Mouse (Mus musculus): ENCODE data around the gene Saa1.

GRCm38 (mm10) chr7:46770706-46771105 is 27.9 kb upstream of the Saa1 start:
- TF ChIP-seq CTCF (IDR thresholded peaks at IDR 0.05; ENCODE audit: borderline replicate concordance, control insufficient read depth, extremely low read depth, insufficient read depth, low read length, poor library complexity) (peak; percentile 39; the same call in 1 of the 2 replicates), POLR2A (IDR thresholded peaks at IDR 0.05; ENCODE audit: control insufficient read depth, extremely low read depth, insufficient read depth, low read length, poor library complexity) (no peak)
